Mouse (Mus musculus) heart, embryonic 16.5 days (tissue): ENCODE results near the gene Cdyl2. TPM values are rescaled to one million over a fixed set of nuclear protein-coding genes. Genes with fewer than 3 reads are reported as not detected.

ENCODE experiments used
- ATAC-seq: fragments of 200-750 bp; cut with Nextera tagmentation; replicated peaks from 2 replicates; pipeline ENCODE4 v1.8.0; 2017; ENCODE audit warnings: moderate number of reproducible peaks; ENCODE audit not compliant: insufficient read depth, low FRiP score; ENCODE audit errors: extremely low read depth
- H3K27ac ChIP-seq: fragments of 300-500 bp; sonication (generic); 2 replicates; pipeline ENCODE4 v1.5.1; 2014; ENCODE audit warnings: mild to moderate bottlenecking, low read length, control low read depth, moderate library complexity
- H3K27me3 ChIP-seq: fragments of 300-500 bp; sonication (generic); 2 replicates; pipeline ENCODE4 v1.6.1; 2014; ENCODE audit warnings: low read length, mixed read lengths; ENCODE audit not compliant: control insufficient read depth, insufficient read depth
- H3K36me3 ChIP-seq: fragments of 300-500 bp; sonication (generic); 2 replicates; pipeline ENCODE4 v1.6.1; 2014; ENCODE audit not compliant: control insufficient read depth, insufficient read depth
- H3K4me1 ChIP-seq: fragments of 300-500 bp; sonication (generic); 2 replicates; pipeline ENCODE4 v1.6.1; 2014; ENCODE audit warnings: low read length, mixed read lengths; ENCODE audit not compliant: control insufficient read depth, insufficient read depth
- H3K4me2 ChIP-seq: fragments of 300-500 bp; sonication (generic); 2 replicates; pipeline ENCODE4 v1.6.1; 2014; ENCODE audit warnings: low read depth, mild to moderate bottlenecking, control low read depth, low read length
- H3K4me3 ChIP-seq: fragments of 300-500 bp; sonication (generic); 2 replicates; pipeline ENCODE4 v1.5.1; 2014; ENCODE audit warnings: mild to moderate bottlenecking, control low read depth, low read length
- H3K9ac ChIP-seq: fragments of 300-500 bp; sonication (generic); 2 replicates; pipeline ENCODE4 v1.6.1; 2014; ENCODE audit warnings: low read length, control low read depth
- H3K9me3 ChIP-seq: fragments of 300-500 bp; sonication (generic); replicated peaks from 2 replicates; pipeline ENCODE4 v1.6.1; 2016; ENCODE audit warnings: low read length; ENCODE audit not compliant: control insufficient read depth
- WGBS: fragments of 180-500 bp; shearing (Covaris S2); extraction: QIAGEN DNeasy Blood & Tissue Kit; methylation state at CpG from one replicate; pipeline ENCODE4 v1.1.7; 2014; 5-methylcytosine and 5-hydroxymethylcytosine counted together
- polyA plus RNA-seq: library from polyadenylated mRNA; unstranded; fragments of >200 nt; fragmentation: Nextera tagmentation; extraction: Ambion mirVana; gene quantifications from 2 replicates; pipeline ENCODE4 v1.2.1, GENCODE M21; 2015

Gene Cdyl2
- polyA plus RNA-seq, 1 experiment from 2014 or later: 4.8 TPM

GRCm38 (mm10) chr8:116656811-116657210 lies 76.0 kb downstream of the Cdyl2 start:
- Histone ChIP-seq H3K36me3 (no peaks in the 10 kb centered on the region), H3K9ac (no peak overlapping the region), H3K27me3 (no peaks in the 10 kb centered on the region), H3K27ac (no peak overlapping the region), H3K4me1 (no peaks in the 10 kb centered on the region), H3K4me2 (no peak overlapping the region), H3K9me3 (peaks cover 2% of the 10 kb centered on the region; the same call in 1 of the 2 replicates), H3K4me3 (no peak overlapping the region)
- ATAC-seq: no peak
- 82% methylated on average over 3 of the region's 3 CpGs for WGBS

- Histone ChIP-seq H3K27me3 (no peaks in the 10 kb centered on the region), H3K9me3 (0 out of 2 replicates have a peak, but pooled peaks cover 1% of the 10 kb centered on the region), H3K9ac (no peak overlapping the region), H3K4me3 (no peak overlapping the region), H3K4me2 (no peak overlapping the region), H3K4me1 (no peaks in the 10 kb centered on the region), H3K27ac (no peak overlapping the region), H3K36me3 (no peaks in the 10 kb centered on the region)
- 67% methylated on average over 3 of the region's 3 CpGs for WGBS
- ATAC-seq: no peak
Measured at GRCm38 (mm10) chr8:116654881-116655280, 77.9 kb downstream of the Cdyl2 start.

GRCm38 (mm10) chr8:116652949-116653348 lies 79.8 kb downstream of the Cdyl2 start:
- Histone ChIP-seq H3K27ac (no peak overlapping the region), H3K9me3 (no peaks in the 10 kb centered on the region), H3K27me3 (no peaks in the 10 kb centered on the region), H3K36me3 (no peaks in the 10 kb centered on the region), H3K4me1 (no peaks in the 10 kb centered on the region), H3K4me2 (no peak overlapping the region), H3K9ac (no peak overlapping the region), H3K4me3 (no peak overlapping the region)
- WGBS: 76% methylated on average over 4 of the region's 4 CpGs
- ATAC-seq: no peak

GRCm38 (mm10) chr8:116649975-116650725 lies 82.6 kb downstream of the Cdyl2 start:
- no peak for ATAC-seq
- no peak overlapping the region for H3K27ac ChIP-seq
- no peaks in the 10 kb centered on the region for H3K9me3 ChIP-seq
- no peak overlapping the region for H3K4me2 ChIP-seq
- H3K36me3 ChIP-seq: no peaks in the 10 kb centered on the region
- no peak overlapping the region for H3K4me3 ChIP-seq
- no peaks in the 10 kb centered on the region for H3K4me1 ChIP-seq
- 61% methylated on average over 16 of the region's 16 CpGs for WGBS
- no peak overlapping the region for H3K9ac ChIP-seq
- H3K27me3 ChIP-seq: no peaks in the 10 kb centered on the region

GRCm38 (mm10) chr8:116645376-116645775 lies 87.4 kb downstream of the Cdyl2 start:
- WGBS: 66% methylated on average over 4 of the region's 4 CpGs
- Histone ChIP-seq H3K4me3 (no peak overlapping the region), H3K27ac (no peak overlapping the region), H3K4me1 (no peaks in the 10 kb centered on the region), H3K9me3 (no peaks in the 10 kb centered on the region), H3K4me2 (no peak overlapping the region), H3K9ac (no peak overlapping the region), H3K36me3 (no peaks in the 10 kb centered on the region), H3K27me3 (no peaks in the 10 kb centered on the region)
- ATAC-seq: no peak

- no peak overlapping the region for H3K27ac ChIP-seq
- WGBS: 73% methylated on average over 10 of the region's 10 CpGs
- ATAC-seq: no peak
- no peak overlapping the region for H3K4me3 ChIP-seq
- no peak overlapping the region for H3K4me2 ChIP-seq
- no peaks in the 10 kb centered on the region for H3K36me3 ChIP-seq
- H3K9ac ChIP-seq: no peak overlapping the region
- 0 out of 2 replicates have a peak, but pooled peaks cover 2% of the 10 kb centered on the region for H3K4me1 ChIP-seq
- no peaks in the 10 kb centered on the region for H3K27me3 ChIP-seq
- no peaks in the 10 kb centered on the region for H3K9me3 ChIP-seq
Measured at GRCm38 (mm10) chr8:116640925-116641324, 91.9 kb downstream of the Cdyl2 start.

GRCm38 (mm10) chr8:116637998-116638397 lies 94.8 kb downstream of the Cdyl2 start:
- Histone ChIP-seq H3K9ac (no peak overlapping the region), H3K36me3 (no peaks in the 10 kb centered on the region), H3K9me3 (no peaks in the 10 kb centered on the region), H3K27me3 (no peaks in the 10 kb centered on the region), H3K27ac (no peak overlapping the region), H3K4me2 (no peak overlapping the region), H3K4me1 (0 out of 2 replicates have a peak, but pooled peaks cover 2% of the 10 kb centered on the region), H3K4me3 (no peak overlapping the region)
- no peak for ATAC-seq
- WGBS: 76% methylated on average over 4 of the region's 4 CpGs

GRCm38 (mm10) chr8:116637193-116637592 lies 95.6 kb downstream of the Cdyl2 start:
- Histone ChIP-seq H3K4me1 (0 out of 2 replicates have a peak, but pooled peaks cover 2% of the 10 kb centered on the region), H3K27ac (no peak overlapping the region), H3K4me3 (no peak overlapping the region), H3K36me3 (no peaks in the 10 kb centered on the region), H3K9me3 (no peaks in the 10 kb centered on the region), H3K27me3 (no peaks in the 10 kb centered on the region), H3K9ac (no peak overlapping the region), H3K4me2 (no peak overlapping the region)
- no peak for ATAC-seq
- WGBS: 89% methylated on average over 7 of the region's 7 CpGs

- 51% methylated on average over 10 of the region's 10 CpGs for WGBS
- Histone ChIP-seq H3K9ac (no peak overlapping the region), H3K36me3 (no peaks in the 10 kb centered on the region), H3K4me2 (no peak overlapping the region), H3K4me1 (0 out of 2 replicates have a peak, but pooled peaks cover 2% of the 10 kb centered on the region), H3K27me3 (no peaks in the 10 kb centered on the region), H3K9me3 (no peaks in the 10 kb centered on the region), H3K4me3 (no peak overlapping the region), H3K27ac (no peak overlapping the region)
- ATAC-seq: no peak
Measured at GRCm38 (mm10) chr8:116636396-116636795, 96.4 kb downstream of the Cdyl2 start.
